Mouse (Mus musculus): ENCODE measurements around the gene Lcn5. TPM values are rescaled to one million over a fixed set of nuclear protein-coding genes. Genes with fewer than 3 reads are reported as not detected.
"Not testable (repeated sequence)": the region's sequence is repeated elsewhere in the genome, so short reads cannot be mapped to it uniquely, and the experiment has no call there.

Lcn5 gene
- total and polyA plus RNA-seq, 3 experiments: not detected

GRCm38 (mm10) chr2:25679559-25679958 is 21.8 kb downstream of the Lcn5 start:
- no peak for DNase-seq

GRCm38 (mm10) chr2:25682426-25682825 is 24.7 kb downstream of the Lcn5 start, which contains the start of gene Lcn10:
Lcn10 (plus strand) TSS chr2:25682726.
- DNase-seq: no peak

- DNase-seq: no peak
Observed at GRCm38 (mm10) chr2:25686941-25687340, 29.2 kb downstream of the Lcn5 start.

DNA sequence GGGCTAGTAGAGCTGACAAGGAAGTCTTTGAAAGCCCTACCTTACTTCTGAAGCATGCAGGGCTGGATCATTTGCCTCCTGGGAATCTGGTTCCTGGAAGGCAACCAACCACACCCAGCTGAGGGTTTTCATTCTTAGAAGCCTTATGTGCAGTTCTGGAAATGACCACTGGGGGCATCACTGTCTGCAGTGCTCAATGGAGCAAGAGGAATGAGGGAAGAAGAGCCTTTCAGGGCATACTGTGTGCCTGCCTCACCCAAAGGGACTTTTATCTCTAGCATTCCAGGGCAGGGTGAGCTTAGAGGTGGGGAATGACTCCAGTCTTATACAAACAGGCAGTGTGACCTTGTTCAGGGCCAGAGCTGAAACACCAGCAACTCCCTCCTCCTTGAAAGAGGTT is 36.9 kb downstream of the Lcn5 start:
- DNase-seq: peak; percentile 71

DNA sequence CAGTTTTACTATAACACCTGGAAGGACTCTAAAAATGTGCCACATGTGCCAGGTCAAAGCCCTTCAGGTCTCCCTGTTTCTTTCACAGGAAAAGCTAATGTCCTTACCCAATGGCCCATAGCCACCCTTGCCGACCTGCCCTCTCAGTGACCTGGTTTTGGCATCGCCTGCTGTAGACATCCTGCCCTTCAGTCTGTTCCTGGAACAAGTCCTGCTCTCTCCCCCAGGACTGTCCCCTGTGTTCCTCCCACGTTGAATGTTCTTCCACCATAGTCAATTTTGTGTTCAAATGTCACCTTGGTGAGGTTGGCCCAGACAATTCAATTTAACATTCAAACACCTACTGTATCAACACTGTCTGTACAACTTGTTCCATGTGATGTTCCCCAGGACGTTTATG is 39.2 kb downstream of the Lcn5 start:
- peak; percentile 51 for DNase-seq

- no peak for DNase-seq
Observed at GRCm38 (mm10) chr2:25698696-25699095, 40.9 kb downstream of the Lcn5 start.

- DNase-seq: not testable (repeated sequence)
Observed at GRCm38 (mm10) chr2:25699743-25700142, 42.0 kb downstream of the Lcn5 start, which contains the start of gene Obp2a. Obp2a (plus strand) TSS chr2:25700043.

DNA sequence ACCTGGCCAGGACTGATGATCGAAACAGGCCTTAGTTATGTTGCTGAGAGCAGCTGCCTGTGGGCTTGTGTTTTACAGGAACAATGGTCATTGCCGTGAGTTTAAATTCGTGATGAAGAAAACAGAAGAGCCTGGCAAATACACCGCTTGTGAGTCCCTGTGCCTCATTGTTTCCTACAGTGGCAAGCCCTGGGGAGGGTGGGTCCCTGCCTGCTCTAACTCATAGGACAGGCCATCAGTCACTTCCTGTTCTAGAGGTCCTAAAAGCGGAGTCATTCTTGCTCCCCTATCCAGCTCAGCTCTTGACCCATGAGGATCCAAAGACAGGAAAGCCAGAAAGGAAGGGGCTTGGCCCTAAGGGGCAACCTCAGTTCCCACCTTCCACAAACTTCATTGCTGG is 43.2 kb downstream of the Lcn5 start:
- DNase-seq: no peak

- DNase-seq: peak; percentile 35
Observed at GRCm38 (mm10) chr2:25703706-25704105, 46.0 kb downstream of the Lcn5 start.

GRCm38 (mm10) chr2:25706643-25707481 is 49.1 kb downstream of the Lcn5 start, which contains the start of gene Bmyc:
Bmyc (plus strand) TSS chr2:25706739.
- peak; percentile 91 for DNase-seq

GRCm38 (mm10) chr2:25708121-25708520 is 50.4 kb downstream of the Lcn5 start:
- peak; percentile 44 for DNase-seq

DNA sequence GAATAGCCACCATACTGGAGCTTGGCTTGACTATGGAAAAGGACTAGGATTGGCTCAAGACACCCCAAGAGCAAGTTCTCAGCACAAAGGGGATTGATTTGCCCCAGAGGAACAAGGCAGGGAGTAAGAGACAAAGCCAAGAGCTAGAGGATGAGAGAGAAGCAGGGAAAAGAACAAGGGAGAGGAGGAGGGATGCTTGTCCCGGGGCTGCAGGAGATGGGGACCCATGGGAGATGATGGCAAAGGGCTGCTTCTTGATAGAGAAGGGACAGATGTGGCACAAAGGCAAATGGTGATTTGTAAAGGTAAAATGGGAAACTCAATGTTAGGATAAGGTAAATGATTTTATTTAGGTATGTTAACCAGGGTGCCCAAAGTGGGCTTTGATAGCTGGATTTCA is 51.3 kb downstream of the Lcn5 start:
- not testable (repeated sequence) for DNase-seq

GRCm38 (mm10) chr2:25709791-25710190 is 52.0 kb downstream of the Lcn5 start:
- not testable (repeated sequence) for DNase-seq

Other genes starting within 250 kb of the Lcn5 start
- under 1 TPM in 1 of 2 experiments, not detected in 1; 0.24 TPM for gene Fut7, start 234.7 kb upstream of the Lcn5 start, total RNA-seq (2021)
- gene Fut7, start 234.7 kb upstream of the Lcn5 start, polyA plus RNA-seq (2012; rRNA removed): 0.10 and 0.40 TPM in 2 replicates
- gene Abca2, start 229.2 kb upstream of the Lcn5 start, total RNA-seq (2021): 10 to 100 TPM; 32.1 to 42.7 TPM
- 86.8 and 118 TPM in 2 replicates for gene Abca2, start 229.2 kb upstream of the Lcn5 start, polyA plus RNA-seq (2012; rRNA removed)
- under 1 TPM in 1 of 2 experiments, not detected in 1; 0.66 TPM for gene Clic3, start 201.1 kb upstream of the Lcn5 start, total RNA-seq (2021)
- gene Clic3, start 201.1 kb upstream of the Lcn5 start, polyA plus RNA-seq (2012; rRNA removed): 1.6 and 3.4 TPM in 2 replicates
- gene Paxx, start 196.9 kb upstream of the Lcn5 start, total RNA-seq (2021): 10 to 100 TPM; 33.3 to 35.2 TPM
- 85.9 and 124 TPM in 2 replicates for gene Paxx, start 196.9 kb upstream of the Lcn5 start, polyA plus RNA-seq (2012; rRNA removed)
- 1 to 10 TPM; 2.5 to 2.7 TPM for gene Ptgds, start 187.9 kb upstream of the Lcn5 start, total RNA-seq (2021)
- 4.9 and 5.6 TPM in 2 replicates for gene Ptgds, start 187.9 kb upstream of the Lcn5 start, polyA plus RNA-seq (2012; rRNA removed)
- gene Lcn12, start 164.0 kb upstream of the Lcn5 start, total RNA-seq (2021): not detected
- gene Lcn12, start 164.0 kb upstream of the Lcn5 start, polyA plus RNA-seq (2012; rRNA removed): not detected in 2 replicates
- 10 to 100 TPM; 83.9 to 89.5 TPM for gene Fbxw5, start 157.2 kb upstream of the Lcn5 start, total RNA-seq (2021)
- gene Fbxw5, start 157.2 kb upstream of the Lcn5 start, polyA plus RNA-seq (2012; rRNA removed): 34.4 and 64.3 TPM in 2 replicates
- 1 to 10 TPM; 1.5 to 2.0 TPM for gene C8g, start 156.2 kb upstream of the Lcn5 start, total RNA-seq (2021)
- gene C8g, start 156.2 kb upstream of the Lcn5 start, polyA plus RNA-seq (2012; rRNA removed): 2.7 and 3.0 TPM in 2 replicates
- 10 to 100 TPM; 22.3 to 29.0 TPM for gene Traf2, start 111.0 kb upstream of the Lcn5 start, total RNA-seq (2021)
- 11.1 and 12.7 TPM in 2 replicates for gene Traf2, start 111.0 kb upstream of the Lcn5 start, polyA plus RNA-seq (2012; rRNA removed)
- gene Edf1, start 100.1 kb upstream of the Lcn5 start, total RNA-seq (2021): 100 to 1,000 TPM; 307 to 329 TPM
- 127 and 140 TPM in 2 replicates for gene Edf1, start 100.1 kb upstream of the Lcn5 start, polyA plus RNA-seq (2012; rRNA removed)
- gene Mamdc4, start 83.1 kb upstream of the Lcn5 start, total RNA-seq (2021): 1 to 10 TPM; 2.3 to 7.4 TPM
- 4.2 and 8.8 TPM in 2 replicates for gene Mamdc4, start 83.1 kb upstream of the Lcn5 start, polyA plus RNA-seq (2012; rRNA removed)
- gene Phpt1, start 82.7 kb upstream of the Lcn5 start, total RNA-seq (2021): 10 to 100 TPM; 53.5 to 54.1 TPM
- gene Phpt1, start 82.7 kb upstream of the Lcn5 start, polyA plus RNA-seq (2012; rRNA removed): 36.7 and 53.4 TPM in 2 replicates
- 1 to 10 TPM; 1.4 to 2.1 TPM for gene Ajm1, start 76.2 kb upstream of the Lcn5 start, total RNA-seq (2021)
- gene Ajm1, start 76.2 kb upstream of the Lcn5 start, polyA plus RNA-seq (2012; rRNA removed): 10.5 and 13.5 TPM in 2 replicates
- 10 to 100 TPM; 86.4 to 96.9 TPM for gene Rabl6, start 49.4 kb upstream of the Lcn5 start, total RNA-seq (2021)
- gene Rabl6, start 49.4 kb upstream of the Lcn5 start, polyA plus RNA-seq (2012; rRNA removed): 139 and 150 TPM in 2 replicates
- gene Ccdc183, start 40.3 kb upstream of the Lcn5 start, total RNA-seq (2021): not detected
- gene Ccdc183, start 40.3 kb upstream of the Lcn5 start, polyA plus RNA-seq (2012; rRNA removed): not detected in 2 replicates
- gene Tmem141, start 35.9 kb upstream of the Lcn5 start, total RNA-seq (2021): 10 to 100 TPM; 23.2 to 35.5 TPM
- gene Tmem141, start 35.9 kb upstream of the Lcn5 start, polyA plus RNA-seq (2012; rRNA removed): 27.1 and 27.9 TPM in 2 replicates
- 10 to 100 TPM in 1 of 2 experiments, 1 to 10 TPM in 1; 4.6 to 10.1 TPM for gene Fcna, start 29.9 kb upstream of the Lcn5 start, total RNA-seq (2021)
- gene Fcna, start 29.9 kb upstream of the Lcn5 start, polyA plus RNA-seq (2012; rRNA removed): 2.4 and 4.4 TPM in 2 replicates
- not detected for gene Lcn8, start 4.8 kb upstream of the Lcn5 start, total RNA-seq (2021)
- gene Lcn8, start 4.8 kb upstream of the Lcn5 start, polyA plus RNA-seq (2012; rRNA removed): not detected in 2 replicates
- not detected for gene Lcn6, start 18.8 kb downstream of the Lcn5 start, total RNA-seq (2021)
- not detected in 2 replicates for gene Lcn6, start 18.8 kb downstream of the Lcn5 start, polyA plus RNA-seq (2012; rRNA removed)
- not detected for gene Lcn10, start 24.8 kb downstream of the Lcn5 start, total RNA-seq (2021)
- not detected in 2 replicates for gene Lcn10, start 24.8 kb downstream of the Lcn5 start, polyA plus RNA-seq (2012; rRNA removed)
- 1 to 10 TPM in 1 of 2 experiments, under 1 TPM in 1; 0.41 to 1.8 TPM for gene Obp2a, start 42.1 kb downstream of the Lcn5 start, total RNA-seq (2021)
- gene Obp2a, start 42.1 kb downstream of the Lcn5 start, polyA plus RNA-seq (2012; rRNA removed): 4.8 and 6.2 TPM in 2 replicates
- 10 to 100 TPM; 36.7 to 46.1 TPM for gene Bmyc, start 48.8 kb downstream of the Lcn5 start, total RNA-seq (2021)
- 134 and 139 TPM in 2 replicates for gene Bmyc, start 48.8 kb downstream of the Lcn5 start, polyA plus RNA-seq (2012; rRNA removed)
- gene Obp2b, start 79.1 kb downstream of the Lcn5 start, total RNA-seq (2021): not detected
- gene Obp2b, start 79.1 kb downstream of the Lcn5 start, polyA plus RNA-seq (2012; rRNA removed): not detected in 2 replicates
- not detected for gene Lcn3, start 107.6 kb downstream of the Lcn5 start, total RNA-seq (2021)
- not detected in 2 replicates for gene Lcn3, start 107.6 kb downstream of the Lcn5 start, polyA plus RNA-seq (2012; rRNA removed)
- not detected for gene Lcn11, start 119.1 kb downstream of the Lcn5 start, total RNA-seq (2021)
- gene Lcn11, start 119.1 kb downstream of the Lcn5 start, polyA plus RNA-seq (2012; rRNA removed): not detected in 2 replicates
- not detected for gene Gm13539, start 124.3 kb downstream of the Lcn5 start, total RNA-seq (2021)
- not detected in 2 replicates for gene Gm13539, start 124.3 kb downstream of the Lcn5 start, polyA plus RNA-seq (2012; rRNA removed)
- not detected for gene Glt6d1, start 157.9 kb downstream of the Lcn5 start, total RNA-seq (2021)
- gene Glt6d1, start 157.9 kb downstream of the Lcn5 start, polyA plus RNA-seq (2012; rRNA removed): not detected in 2 replicates
- not detected for gene Lcn9, start 165.2 kb downstream of the Lcn5 start, total RNA-seq (2021)
- not detected in 2 replicates for gene Lcn9, start 165.2 kb downstream of the Lcn5 start, polyA plus RNA-seq (2012; rRNA removed)
- not detected for gene Sohlh1, start 189.3 kb downstream of the Lcn5 start, total RNA-seq (2021)
- gene Sohlh1, start 189.3 kb downstream of the Lcn5 start, polyA plus RNA-seq (2012; rRNA removed): not detected in 2 replicates
- 1 to 10 TPM; 1.9 to 2.9 TPM for gene Kcnt1, start 205.8 kb downstream of the Lcn5 start, total RNA-seq (2021)
- 11.8 and 21.4 TPM in 2 replicates for gene Kcnt1, start 205.8 kb downstream of the Lcn5 start, polyA plus RNA-seq (2012; rRNA removed)

Data from adrenal gland, adult 2 months (tissue).